Mouse (Mus musculus): ENCODE results near the gene Bend5.

The Bend5 gene

DNA sequence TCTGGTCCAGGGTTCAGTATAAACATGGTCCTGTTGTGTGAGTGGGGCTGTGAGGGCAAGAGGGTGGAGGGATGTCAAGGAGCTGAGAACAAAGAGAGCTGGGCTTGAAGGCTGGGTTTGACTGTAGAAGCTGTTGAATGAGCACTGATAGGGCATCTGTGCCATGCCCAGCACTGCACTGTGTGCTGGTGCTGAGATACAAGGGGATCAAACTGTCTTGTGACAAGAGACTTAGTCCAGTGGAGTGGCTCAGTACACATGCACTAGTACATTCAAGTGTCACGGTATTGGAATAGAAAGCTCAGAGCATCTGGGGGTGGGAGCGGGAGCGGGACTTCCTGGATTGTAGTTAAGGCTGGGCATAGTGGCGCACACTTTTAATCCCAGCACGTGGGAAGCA is 71.4 kb downstream of the Bend5 start:
- no peak for DNase-seq (ENCODE audit: low read depth)

DNA sequence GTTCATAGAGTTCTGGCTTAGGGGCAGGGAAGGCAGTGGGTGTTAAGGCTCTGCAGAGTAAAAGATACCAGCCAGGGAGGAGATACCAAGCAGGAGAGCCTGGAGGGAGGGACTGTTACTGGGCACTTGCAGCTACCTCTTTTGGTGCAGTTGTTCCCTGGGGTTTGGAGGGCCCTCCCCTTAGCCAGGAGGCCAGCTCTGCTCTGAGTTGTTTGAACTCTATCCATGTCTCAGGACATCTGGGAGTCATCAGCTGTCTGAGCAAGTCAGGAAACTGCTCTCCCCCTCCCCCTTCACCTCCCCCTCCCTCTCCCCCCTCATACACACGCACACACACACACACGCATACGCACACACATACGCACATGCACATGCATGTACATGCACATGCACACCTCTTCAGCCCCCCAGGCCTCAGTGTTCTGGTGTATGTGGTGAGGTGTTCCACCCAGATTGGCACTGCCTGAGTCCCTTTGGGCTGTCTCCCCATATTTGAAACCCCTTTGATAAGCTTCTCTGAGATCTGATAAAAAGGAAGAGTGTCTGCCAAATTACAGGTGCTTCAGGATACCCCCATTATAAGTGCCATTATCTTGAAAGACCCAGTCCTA is 72.5 kb downstream of the Bend5 start:
- DNase-seq (ENCODE audit: low read depth): no peak

- DNase-seq (ENCODE audit: low read depth): no peak
These were observed 79.1 kb downstream of the Bend5 start for GRCm38 (mm10) chr4:111493750-111494404.

GRCm38 (mm10) chr4:111495949-111496348 is 81.1 kb downstream of the Bend5 start:
- peak; percentile 53 for DNase-seq (ENCODE audit: low read depth)

GRCm38 (mm10) chr4:111498751-111499150 is 83.9 kb downstream of the Bend5 start:
- DNase-seq (ENCODE audit: low read depth): no peak

DNA sequence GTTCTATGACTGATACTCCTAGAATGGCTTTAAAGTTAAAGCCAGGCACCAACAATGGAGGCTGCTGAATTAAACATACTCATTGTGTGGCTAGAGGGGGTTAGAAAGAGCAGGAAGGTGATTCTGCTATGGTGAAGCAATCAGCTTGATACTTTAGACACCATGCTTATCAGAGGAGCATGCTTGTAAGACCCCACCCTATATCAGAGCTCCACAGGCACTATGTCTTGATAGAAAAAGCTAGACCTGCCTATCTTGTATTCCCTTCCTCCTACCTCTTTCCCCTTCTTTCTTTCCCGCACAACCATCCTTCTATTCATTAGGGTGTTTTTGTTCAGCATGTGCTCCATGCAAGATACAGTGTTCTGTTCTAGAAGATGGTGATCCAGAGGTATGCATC is 86.6 kb downstream of the Bend5 start:
- DNase-seq (ENCODE audit: low read depth): peak; percentile 15

- no peak for DNase-seq (ENCODE audit: low read depth)
These were observed 88.3 kb downstream of the Bend5 start for GRCm38 (mm10) chr4:111502965-111503727.

GRCm38 (mm10) chr4:111504952-111505351 is 90.1 kb downstream of the Bend5 start:
- DNase-seq (ENCODE audit: low read depth): no peak

Data from c-Kit-positive CD71-positive TER-119-negative erythroid progenitor cells, embryonic 14.5 days (primary cell).